Mouse (Mus musculus): ENCODE data around the gene Amy2a2. TPM values are rescaled to one million over a fixed set of nuclear protein-coding genes. Genes with fewer than 3 reads are reported as not detected.
"Not testable (repeated sequence)": the region's sequence is repeated elsewhere in the genome, so short reads cannot be mapped to it uniquely, and the experiment has no call there.

Amy2a2 gene
- not detected for total RNA-seq (2021)

GRCm38 (mm10) chr3:113356558-113356957, at the start of gene Amy2a2:
TSS of gene Amy2a2 (minus strand) at chr3:113356658.
- DNase-seq; intact Hi-C loops (cut with DNase I): not testable (repeated sequence)

DNA sequence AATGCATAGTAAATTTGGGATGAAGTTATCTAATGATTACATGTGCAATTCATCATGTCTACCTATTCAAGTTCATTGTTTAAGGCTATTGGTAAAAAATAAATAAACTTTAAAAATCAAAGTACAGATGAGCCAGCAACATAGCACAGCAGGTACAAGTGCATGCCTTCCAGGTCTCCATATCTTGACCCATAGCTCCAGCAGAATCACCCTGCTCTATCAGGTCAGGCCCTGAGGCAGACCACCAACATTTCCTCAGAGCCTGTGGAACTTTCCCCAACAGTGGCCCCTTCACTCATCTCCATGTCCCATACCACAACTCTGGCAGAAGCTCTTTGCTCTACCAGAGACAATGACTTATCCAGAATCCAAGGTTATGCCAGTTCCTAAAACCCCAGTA, 11.0 kb downstream of the Amy2a2 start:
- DNase-seq; intact Hi-C loops (cut with DNase I): not testable (repeated sequence)

- intact Hi-C loops (cut with DNase I); DNase-seq: not testable (repeated sequence)
Observed at GRCm38 (mm10) chr3:113323952-113324351, 32.5 kb downstream of the Amy2a2 start, which contains the start of gene Amy2a3. TSS of gene Amy2a3 (minus strand) at chr3:113324052.

- DNase-seq; intact Hi-C loops (cut with DNase I): not testable (repeated sequence)
Observed at GRCm38 (mm10) chr3:113312937-113313336, 43.5 kb downstream of the Amy2a2 start.

Other genes with a start within 250 kb of the Amy2a2 start
- gene Amy2a5, start 97.8 kb downstream of the Amy2a2 start, total RNA-seq (2021) = not detected
- gene Amy2a4, start 65.2 kb downstream of the Amy2a2 start, total RNA-seq (2021) = not detected
- gene Amy2a3, start 32.6 kb downstream of the Amy2a2 start, total RNA-seq (2021) = not detected
- not detected for gene Amy2a1, start 175.8 kb upstream of the Amy2a2 start, total RNA-seq (2021)

All from heart, postnatal 36 days (tissue).